Mouse (Mus musculus): Measurements from ENCODE around the gene BC017158.

The BC017158 gene

GRCm38 (mm10) chr7:128309216-128309615, 11.2 kb upstream of the BC017158 start:
- DNase-seq (ENCODE audit: low spot score): no peak

GRCm38 (mm10) chr7:128307851-128308250, 9.9 kb upstream of the BC017158 start:
- no peak for DNase-seq (ENCODE audit: low spot score)

GRCm38 (mm10) chr7:128304907-128305306, 6.9 kb upstream of the BC017158 start:
- DNase-seq (ENCODE audit: low spot score): no peak

GRCm38 (mm10) chr7:128304198-128304597, 6.2 kb upstream of the BC017158 start:
- DNase-seq (ENCODE audit: low spot score): no peak

- DNase-seq (ENCODE audit: low spot score): no peak
Observed at GRCm38 (mm10) chr7:128302151-128302550, 4.2 kb upstream of the BC017158 start.

- no peak for DNase-seq (ENCODE audit: low spot score)
Observed at GRCm38 (mm10) chr7:128300952-128301351, 3.0 kb upstream of the BC017158 start.

- DNase-seq (ENCODE audit: low spot score): no peak
Observed at GRCm38 (mm10) chr7:128298481-128299342, 742 bp upstream of the BC017158 start.

GRCm38 (mm10) chr7:128297291-128297616, 716 bp downstream of the BC017158 start:
- no peak for DNase-seq (ENCODE audit: low spot score)

- no peak for DNase-seq (ENCODE audit: low spot score)
Observed at GRCm38 (mm10) chr7:128296514-128296913, 1.5 kb downstream of the BC017158 start.

GRCm38 (mm10) chr7:128294785-128295184, 3.2 kb downstream of the BC017158 start:
- DNase-seq (ENCODE audit: low spot score): no peak

- peak; percentile 89 for DNase-seq (ENCODE audit: low spot score)
Observed at GRCm38 (mm10) chr7:128288923-128289544, 8.9 kb downstream of the BC017158 start.

- DNase-seq (ENCODE audit: low spot score): no peak
Observed at GRCm38 (mm10) chr7:128285060-128285459, 12.9 kb downstream of the BC017158 start.

- DNase-seq (ENCODE audit: low spot score): no peak
Observed at GRCm38 (mm10) chr7:128284047-128284446, 13.9 kb downstream of the BC017158 start.

GRCm38 (mm10) chr7:128282532-128283244, 15.3 kb downstream of the BC017158 start:
- DNase-seq (ENCODE audit: low spot score): no peak

- DNase-seq (ENCODE audit: low spot score): no peak
Observed at GRCm38 (mm10) chr7:128281765-128282164, 16.2 kb downstream of the BC017158 start.

- DNase-seq (ENCODE audit: low spot score): no peak
Observed at GRCm38 (mm10) chr7:128279750-128280149, 18.2 kb downstream of the BC017158 start.

GRCm38 (mm10) chr7:128276051-128276450, 21.9 kb downstream of the BC017158 start:
- DNase-seq (ENCODE audit: low spot score): no peak

- no peak for DNase-seq (ENCODE audit: low spot score)
Observed at GRCm38 (mm10) chr7:128271496-128271895, 26.5 kb downstream of the BC017158 start.

- DNase-seq (ENCODE audit: low spot score): peak; percentile 81
Observed at GRCm38 (mm10) chr7:128270431-128270850, 27.5 kb downstream of the BC017158 start.

- DNase-seq (ENCODE audit: low spot score): no peak
Observed at GRCm38 (mm10) chr7:128267813-128268212, 30.2 kb downstream of the BC017158 start.

- no peak for DNase-seq (ENCODE audit: low spot score)
Observed at GRCm38 (mm10) chr7:128267391-128267790, 30.6 kb downstream of the BC017158 start.

- no peak for DNase-seq (ENCODE audit: low spot score)
Observed at GRCm38 (mm10) chr7:128266056-128266455, 31.9 kb downstream of the BC017158 start.

GRCm38 (mm10) chr7:128265411-128265810, 32.6 kb downstream of the BC017158 start, which contains the start of gene Slc5a2:
TSS of gene Slc5a2 (plus strand) at chr7:128265657.
- DNase-seq (ENCODE audit: low spot score): no peak

All from c-Kit-positive CD71-positive TER-119-positive erythroid progenitor cells, embryonic 14.5 days (primary cell).